Mouse (Mus musculus) G1E-ER4 (cell line): Measurements from ENCODE around the gene Pigc. TPM values are rescaled to one million over a fixed set of nuclear protein-coding genes. Genes with fewer than 3 reads are reported as not detected.

ENCODE experiments used
- GATA1 ChIP-seq: IDR thresholded peaks from one replicate; pipeline ENCODE4 v1.8.0; 2012; ENCODE audit warnings: low read length, inconsistent platforms
- polyA plus RNA-seq: library from polyadenylated mRNA; stranded (reverse); fragments of >175 nt; gene quantifications from 2 replicates; pipeline ENCODE4 v1.2.3, GENCODE M21; 2012

Pigc gene
- polyA plus RNA-seq, 1 experiment: 0.45 TPM

- no peak for TF ChIP-seq GATA1
These were observed 21.9 kb downstream of the Pigc start for GRCm38 (mm10) chr1:161990684-161991578.

GRCm38 (mm10) chr1:161991846-161992245 is 22.9 kb downstream of the Pigc start:
- no peak for TF ChIP-seq GATA1

- TF ChIP-seq GATA1: no peak
These were observed 23.4 kb downstream of the Pigc start for GRCm38 (mm10) chr1:161992389-161992788.

GRCm38 (mm10) chr1:161998781-161999180 is 29.8 kb downstream of the Pigc start:
- TF ChIP-seq GATA1: no peak

GRCm38 (mm10) chr1:161999338-161999737 is 30.4 kb downstream of the Pigc start:
- TF ChIP-seq GATA1: no peak

- no peak for TF ChIP-seq GATA1
These were observed 30.9 kb downstream of the Pigc start for GRCm38 (mm10) chr1:161999882-162000371.

GRCm38 (mm10) chr1:162001328-162001727 is 32.3 kb downstream of the Pigc start:
- no peak for TF ChIP-seq GATA1

GRCm38 (mm10) chr1:162003729-162004517 is 34.9 kb downstream of the Pigc start:
- no peak for TF ChIP-seq GATA1

- TF ChIP-seq GATA1: no peak
These were observed 35.5 kb downstream of the Pigc start for GRCm38 (mm10) chr1:162004518-162004780.

- TF ChIP-seq GATA1: no peak
These were observed 36.1 kb downstream of the Pigc start for GRCm38 (mm10) chr1:162004821-162005770.

GRCm38 (mm10) chr1:162006109-162006508 is 37.1 kb downstream of the Pigc start:
- no peak for TF ChIP-seq GATA1

- TF ChIP-seq GATA1: no peak
These were observed 39.2 kb downstream of the Pigc start for GRCm38 (mm10) chr1:162008208-162008607.

GRCm38 (mm10) chr1:162008631-162009067 is 39.7 kb downstream of the Pigc start:
- TF ChIP-seq GATA1: no peak

- TF ChIP-seq GATA1: no peak
These were observed 40.1 kb downstream of the Pigc start for GRCm38 (mm10) chr1:162009086-162009485.

GRCm38 (mm10) chr1:162011523-162012245 is 42.7 kb downstream of the Pigc start:
- no peak for TF ChIP-seq GATA1
